Mouse (Mus musculus) kidney, adult 2 months (tissue): ENCODE data around the gene Fhit.

Experiments
- CTCF ChIP-seq: fragments of 200-500 bp; conservative IDR thresholded peaks from 2 replicates; pipeline ENCODE4 v1.5.1; 2011; ENCODE audit warnings: low read depth, mild to moderate bottlenecking, control low read depth, low read length, moderate library complexity, mixed read lengths; ENCODE audit not compliant: insufficient read depth, insufficient read length
- POLR2A ChIP-seq: fragments of 200-500 bp; IDR thresholded peaks from one replicate; pipeline ENCODE4 v1.6.1; 2011; ENCODE audit warnings: low read depth, low read length, control low read depth

- TF ChIP-seq CTCF, result no peak
- no peak for TF ChIP-seq POLR2A
These were observed 337.0 kb downstream of the Fhit start for GRCm38 (mm10) chr14:10824819-10825218.
